Mouse (Mus musculus) spleen, adult 2 months (tissue): Measurements from ENCODE around the gene Nbas.

Experiments
- CTCF ChIP-seq: fragments of 200-500 bp; IDR thresholded peaks from 2 replicates; pipeline ENCODE4 v1.5.1; 2011; ENCODE audit warnings: mild to moderate bottlenecking, inconsistent platforms; ENCODE audit not compliant: insufficient read depth, insufficient read length, insufficient replicate concordance; ENCODE audit errors: extremely low read depth
- POLR2A ChIP-seq: fragments of 200-500 bp; IDR thresholded peaks from 2 replicates; pipeline ENCODE4 v1.6.1; 2011; ENCODE audit warnings: low read depth, low read length, inconsistent platforms

- TF ChIP-seq CTCF: no peak
- TF ChIP-seq POLR2A: no peak
Observed at GRCm38 (mm10) chr12:13626803-13627706, 358.1 kb downstream of the Nbas start.
